Mouse (Mus musculus): ENCODE data around the gene Sdhd. TPM values are rescaled to one million over a fixed set of nuclear protein-coding genes. Genes with fewer than 3 reads are reported as not detected.

Sdhd gene
- total RNA-seq (2014; rRNA removed), result 339 and 354 TPM in 2 replicates
- 363 and 441 TPM in 2 replicates for polyA plus RNA-seq (2012; rRNA removed)

GRCm38 (mm10) chr9:50603189-50603997, at the start of gene Sdhd, which contains the start of gene Timm8b:
TSS of gene Sdhd (minus strand) at chr9:50603812.
TSS of gene Timm8b (plus strand) at chr9:50603910.
- H3K36me3 ChIP-seq (ENCODE audit: control insufficient read depth, insufficient read depth, low read length), result peaks cover 24% of the 10 kb centered on the region
- H3K27me3 ChIP-seq (ENCODE audit: control insufficient read depth, insufficient read depth, low read length), result no peaks in the 10 kb centered on the region
- peaks cover 8% of the 10 kb centered on the region; the same call in 1 of the 2 replicates for H3K79me2 ChIP-seq (ENCODE audit: control insufficient read depth, insufficient read depth, low read length)
- peak within 1 kb of the TSS; percentile 92 for H3K9ac ChIP-seq (ENCODE audit: low read depth, low read length)
- peak within 1 kb of the TSS; percentile 81 for H3K27ac ChIP-seq (replicated peaks; ENCODE audit: insufficient read depth, low read depth, low read length)
- under 1% methylated on average over 48 of the region's 48 CpGs for WGBS
- peaks cover 6% of the 10 kb centered on the region for H3K4me1 ChIP-seq (ENCODE audit: control insufficient read depth, insufficient read depth, low read length)
- H3K4me3 ChIP-seq (ENCODE audit: insufficient read depth, low read depth, low read length), result peak within 1 kb of the TSS; percentile 78
- TF ChIP-seq CTCF (IDR thresholded peaks at IDR 0.05; ENCODE audit: low read depth, low read length) (no peak), POLR2A (IDR thresholded peaks at IDR 0.05; ENCODE audit: extremely low read depth, insufficient read depth, low read length) (peak; percentile 87)
- peak; percentile 93 for DNase-seq (ENCODE audit: extremely low read depth, low read depth, low spot score)

GRCm38 (mm10) chr9:50650503-50650902, 46.9 kb upstream of the Sdhd start:
- Histone ChIP-seq H3K9ac (ENCODE audit: low read depth, low read length) (no peak overlapping the region), H3K4me3 (ENCODE audit: insufficient read depth, low read depth, low read length) (no peak overlapping the region), H3K79me2 (ENCODE audit: control insufficient read depth, insufficient read depth, low read length) (no peaks in the 10 kb centered on the region), H3K4me1 (ENCODE audit: control insufficient read depth, insufficient read depth, low read length) (no peaks in the 10 kb centered on the region), H3K36me3 (ENCODE audit: control insufficient read depth, insufficient read depth, low read length) (peaks cover 59% of the 10 kb centered on the region), H3K27ac (replicated peaks; ENCODE audit: insufficient read depth, low read depth, low read length) (no peak overlapping the region), H3K27me3 (ENCODE audit: control insufficient read depth, insufficient read depth, low read length) (no peaks in the 10 kb centered on the region)
- no peak for DNase-seq (ENCODE audit: extremely low read depth, low read depth, low spot score)
- no peak for TF ChIP-seq CTCF (IDR thresholded peaks at IDR 0.05; ENCODE audit: low read depth, low read length)
- TF ChIP-seq POLR2A (IDR thresholded peaks at IDR 0.05; ENCODE audit: extremely low read depth, insufficient read depth, low read length), result no peak
- WGBS, result 96% methylated on average over 10 of the region's 10 CpGs

- H3K27me3 ChIP-seq (ENCODE audit: control insufficient read depth, insufficient read depth, low read length), result no peaks in the 10 kb centered on the region
- DNase-seq (ENCODE audit: extremely low read depth, low read depth, low spot score), result no peak
- TF ChIP-seq POLR2A (IDR thresholded peaks at IDR 0.05; ENCODE audit: extremely low read depth, insufficient read depth, low read length) (no peak), CTCF (IDR thresholded peaks at IDR 0.05; ENCODE audit: low read depth, low read length) (no peak)
- no peak overlapping the region for H3K27ac ChIP-seq (replicated peaks; ENCODE audit: insufficient read depth, low read depth, low read length)
- no peaks in the 10 kb centered on the region for H3K79me2 ChIP-seq (ENCODE audit: control insufficient read depth, insufficient read depth, low read length)
- no peak overlapping the region for H3K9ac ChIP-seq (ENCODE audit: low read depth, low read length)
- H3K36me3 ChIP-seq (ENCODE audit: control insufficient read depth, insufficient read depth, low read length), result peaks cover 70% of the 10 kb centered on the region
- H3K4me3 ChIP-seq (ENCODE audit: insufficient read depth, low read depth, low read length), result no peak overlapping the region
- H3K4me1 ChIP-seq (ENCODE audit: control insufficient read depth, insufficient read depth, low read length), result no peaks in the 10 kb centered on the region
- WGBS, result 88% methylated on average over 10 of the region's 10 CpGs
Observed at GRCm38 (mm10) chr9:50646826-50647370, 43.3 kb upstream of the Sdhd start.

GRCm38 (mm10) chr9:50634270-50634669, 30.7 kb upstream of the Sdhd start:
- peaks cover 31% of the 10 kb centered on the region for H3K36me3 ChIP-seq (ENCODE audit: control insufficient read depth, insufficient read depth, low read length)

GRCm38 (mm10) chr9:50633059-50633458, 29.4 kb upstream of the Sdhd start:
- Histone ChIP-seq H3K4me1 (ENCODE audit: control insufficient read depth, insufficient read depth, low read length) (no peaks in the 10 kb centered on the region), H3K79me2 (ENCODE audit: control insufficient read depth, insufficient read depth, low read length) (no peaks in the 10 kb centered on the region), H3K36me3 (ENCODE audit: control insufficient read depth, insufficient read depth, low read length) (peaks cover 24% of the 10 kb centered on the region), H3K4me3 (ENCODE audit: insufficient read depth, low read depth, low read length) (no peak overlapping the region), H3K27ac (replicated peaks; ENCODE audit: insufficient read depth, low read depth, low read length) (no peak overlapping the region), H3K9ac (ENCODE audit: low read depth, low read length) (no peak overlapping the region), H3K27me3 (ENCODE audit: control insufficient read depth, insufficient read depth, low read length) (no peaks in the 10 kb centered on the region)
- TF ChIP-seq POLR2A (IDR thresholded peaks at IDR 0.05; ENCODE audit: extremely low read depth, insufficient read depth, low read length) (no peak), CTCF (IDR thresholded peaks at IDR 0.05; ENCODE audit: low read depth, low read length) (peak; percentile 45)
- no peak for DNase-seq (ENCODE audit: extremely low read depth, low read depth, low spot score)
- 58% methylated on average over 2 of the region's 2 CpGs for WGBS

More at GRCm38 (mm10) chr9:50634270-50634669, 30.7 kb upstream of the Sdhd start:
- Histone ChIP-seq H3K4me1 (ENCODE audit: control insufficient read depth, insufficient read depth, low read length) (no peaks in the 10 kb centered on the region), H3K79me2 (ENCODE audit: control insufficient read depth, insufficient read depth, low read length) (no peaks in the 10 kb centered on the region), H3K9ac (ENCODE audit: low read depth, low read length) (no peak overlapping the region), H3K27ac (replicated peaks; ENCODE audit: insufficient read depth, low read depth, low read length) (no peak overlapping the region), H3K27me3 (ENCODE audit: control insufficient read depth, insufficient read depth, low read length) (no peaks in the 10 kb centered on the region), H3K4me3 (ENCODE audit: insufficient read depth, low read depth, low read length) (no peak overlapping the region)
- WGBS, result 94% methylated on average over 11 of the region's 11 CpGs
- TF ChIP-seq POLR2A (IDR thresholded peaks at IDR 0.05; ENCODE audit: extremely low read depth, insufficient read depth, low read length), result no peak
- DNase-seq (ENCODE audit: extremely low read depth, low read depth, low spot score), result no peak
